Mouse (Mus musculus) heart, embryonic 13.5 days (tissue): ENCODE results near the gene Sesn1. TPM values are rescaled to one million over a fixed set of nuclear protein-coding genes. Genes with fewer than 3 reads are reported as not detected.

Experiments used
- ATAC-seq: fragments of 200-750 bp; cut with Nextera tagmentation; 2 replicates; pipeline ENCODE4 v1.8.0; 2017; ENCODE audit warnings: moderate TSS enrichment; ENCODE audit not compliant: insufficient number of reproducible peaks, low FRiP score, low TSS enrichment; ENCODE audit errors: extremely low read depth
- H3K27ac ChIP-seq: fragments of 300-500 bp; sonication (generic); replicated peaks from 2 replicates; pipeline ENCODE4 v1.5.1; 2015; ENCODE audit warnings: moderate library complexity, mild to moderate bottlenecking, inconsistent platforms
- H3K27me3 ChIP-seq: fragments of 300-500 bp; sonication (generic); replicated peaks from 2 replicates; pipeline ENCODE4 v1.6.1; 2015; ENCODE audit warnings: mild to moderate bottlenecking, inconsistent platforms
- H3K36me3 ChIP-seq: fragments of 300-500 bp; sonication (generic); 2 replicates; pipeline ENCODE4 v1.6.1; 2015; ENCODE audit warnings: mild to moderate bottlenecking, inconsistent platforms
- H3K4me1 ChIP-seq: fragments of 300-500 bp; sonication (generic); 2 replicates; pipeline ENCODE4 v1.6.1; 2015; ENCODE audit warnings: inconsistent platforms
- H3K4me2 ChIP-seq: fragments of 300-500 bp; sonication (generic); 2 replicates; pipeline ENCODE4 v1.6.1; 2015; ENCODE audit warnings: inconsistent platforms, mild to moderate bottlenecking, moderate library complexity
- H3K4me3 ChIP-seq: fragments of 300-500 bp; sonication (generic); 2 replicates; pipeline ENCODE4 v1.5.1; 2015; ENCODE audit warnings: moderate library complexity, mild to moderate bottlenecking, inconsistent platforms
- H3K9ac ChIP-seq: fragments of 300-500 bp; sonication (generic); 2 replicates; pipeline ENCODE4 v1.6.1; 2015; ENCODE audit warnings: inconsistent platforms, mild to moderate bottlenecking, moderate library complexity
- H3K9me3 ChIP-seq: fragments of 300-500 bp; sonication (generic); 2 replicates; pipeline ENCODE4 v1.6.1; 2016; ENCODE audit warnings: inconsistent platforms
- WGBS: fragments of 180-500 bp; shearing (Covaris S2); methylation state at CpG from one replicate; pipeline ENCODE4 v1.1.7; 2015; ENCODE audit warnings: mixed read lengths; 5-methylcytosine and 5-hydroxymethylcytosine counted together
- polyA plus RNA-seq: library from polyadenylated mRNA; unstranded; fragments of >200 nt; fragmentation: Nextera tagmentation; extraction: Ambion mirVana; gene quantifications from 2 replicates; pipeline ENCODE4 v1.2.1, GENCODE M21; 2015

The Sesn1 gene
- 28.1 and 28.5 TPM in 2 replicates for polyA plus RNA-seq

DNA sequence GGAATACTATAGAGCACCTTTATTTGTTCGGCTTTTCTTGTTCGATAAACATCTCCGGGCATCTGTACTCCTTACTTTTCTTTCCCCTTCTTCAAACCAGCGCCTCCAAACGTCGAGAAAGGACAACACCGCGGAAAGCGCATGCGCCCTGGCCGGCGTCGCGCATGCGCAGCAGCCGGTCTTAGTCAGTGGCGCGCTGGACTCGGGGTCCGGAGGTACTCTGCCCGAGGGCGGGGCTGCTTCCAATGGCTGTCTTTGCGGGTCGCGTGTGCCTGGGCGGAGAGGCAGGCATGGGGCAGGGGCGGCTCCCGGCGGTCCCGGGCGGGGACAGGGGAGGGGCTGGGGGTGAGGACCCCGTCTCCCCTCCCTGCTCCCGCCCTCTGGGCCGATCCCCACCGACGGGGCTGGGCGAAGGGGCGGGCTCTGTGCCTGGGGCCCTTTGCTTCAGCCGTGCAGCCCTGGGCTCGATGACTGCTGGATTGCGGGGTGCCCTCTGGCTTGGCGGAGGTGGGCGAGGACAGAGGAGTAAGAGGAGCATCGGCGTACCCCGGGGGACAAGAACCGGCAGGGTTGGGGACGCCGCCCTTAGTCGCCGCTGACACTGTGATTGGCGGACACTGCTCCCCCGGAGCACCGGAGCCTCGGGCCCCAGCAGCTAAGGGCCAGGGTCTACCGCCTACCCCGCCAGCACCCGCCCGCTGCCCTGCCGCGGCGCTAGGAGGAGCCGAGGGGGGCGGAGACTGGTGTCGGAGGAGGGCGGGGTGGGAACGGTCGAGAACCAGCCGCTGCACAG lies at the start of gene Sesn1, which contains the start of gene Cep57l1:
Gene Sesn1, plus strand, starts transcription at position 165 of the 793 bp plus-strand sequence.
Gene Cep57l1, minus strand, starts transcription at position 101 of the 793 bp plus-strand sequence.
- WGBS = under 1% methylated on average over 68 of the region's 69 CpGs
- ATAC-seq = peak; percentile 92

DNA sequence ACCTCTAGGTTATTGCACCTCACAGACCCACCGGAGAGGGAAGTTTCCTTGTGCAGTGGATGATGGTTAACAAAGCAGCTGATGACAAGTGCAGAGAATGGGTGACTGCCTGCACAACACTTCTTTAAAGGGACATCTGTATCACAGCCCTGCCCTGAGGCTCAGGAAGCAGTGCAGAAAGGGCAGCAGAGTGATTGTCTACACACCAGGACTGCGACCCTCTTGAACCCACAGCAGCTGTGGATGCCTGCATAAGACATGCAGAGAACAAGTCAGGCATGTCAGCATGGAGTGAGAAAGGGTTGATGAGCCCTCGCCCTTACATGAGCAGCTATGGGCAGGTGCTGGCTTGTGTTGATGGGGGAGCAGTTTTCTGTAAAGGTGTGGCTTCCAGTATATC lies 48.9 kb upstream of the Sesn1 start:
- H3K4me1 ChIP-seq = peaks cover 20% of the 10 kb centered on the region
- H3K36me3 ChIP-seq = no peaks in the 10 kb centered on the region
- H3K9ac ChIP-seq = no peak overlapping the region
- no peak overlapping the region for H3K27ac ChIP-seq
- H3K4me2 ChIP-seq = no peak overlapping the region
- no peak overlapping the region for H3K4me3 ChIP-seq
- H3K9me3 ChIP-seq = no peaks in the 10 kb centered on the region
- WGBS = 47% methylated on average over 3 of the region's 3 CpGs
- H3K27me3 ChIP-seq = no peaks in the 10 kb centered on the region
- ATAC-seq = no peak

More for the DNA sequence above, at the start of gene Sesn1, which contains the start of gene Cep57l1:
- Histone ChIP-seq H3K27ac (peak within 1 kb of the TSS; percentile 98), H3K4me1 (peaks cover 45% of the 10 kb centered on the region), H3K27me3 (no peaks in the 10 kb centered on the region), H3K4me2 (peak within 1 kb of the TSS; percentile 80), H3K9me3 (no peaks in the 10 kb centered on the region), H3K36me3 (no peaks in the 10 kb centered on the region), H3K9ac (peak within 1 kb of the TSS; percentile 89), H3K4me3 (peak within 1 kb of the TSS; percentile 80)

DNA sequence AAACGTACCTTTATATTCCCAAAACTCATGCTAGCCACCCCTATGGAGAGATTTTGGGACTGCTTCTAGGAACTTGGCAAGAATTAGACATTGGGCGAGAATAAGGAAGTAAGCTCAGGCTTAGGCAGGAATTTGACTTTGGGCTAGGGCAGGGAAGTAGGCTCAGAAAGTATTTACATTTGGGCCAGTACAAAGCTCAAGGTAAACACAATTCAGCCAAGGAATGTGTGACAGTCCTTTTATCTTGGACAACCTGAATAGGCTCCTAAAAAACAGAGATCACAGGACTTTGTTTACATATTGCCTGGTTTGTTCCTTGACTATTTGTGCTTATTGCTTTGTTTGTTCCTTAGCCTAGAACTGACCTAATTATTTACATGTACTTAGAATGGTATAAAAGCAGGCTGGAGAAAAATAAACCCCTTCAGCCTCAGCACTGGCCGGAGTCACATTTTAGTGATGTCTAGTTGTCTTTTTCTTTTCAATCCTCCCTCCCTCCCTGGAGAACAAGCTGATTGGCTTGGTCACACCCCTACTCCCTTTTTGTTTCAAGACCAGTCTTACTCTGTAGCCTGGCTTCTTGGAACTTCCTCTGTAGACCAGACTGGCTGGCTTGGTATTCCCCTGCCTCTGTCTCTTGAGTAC lies 45.9 kb upstream of the Sesn1 start:
- no peaks in the 10 kb centered on the region for H3K36me3 ChIP-seq
- 77% methylated on average over 3 of the region's 3 CpGs for WGBS
- no peak overlapping the region for H3K4me2 ChIP-seq
- no peaks in the 10 kb centered on the region for H3K27me3 ChIP-seq
- H3K9me3 ChIP-seq = no peaks in the 10 kb centered on the region
- no peak overlapping the region for H3K9ac ChIP-seq
- peaks cover 11% of the 10 kb centered on the region; the same call in 1 of the 2 replicates for H3K4me1 ChIP-seq
- no peak for ATAC-seq
- no peak overlapping the region for H3K27ac ChIP-seq
- H3K4me3 ChIP-seq = no peak overlapping the region

DNA sequence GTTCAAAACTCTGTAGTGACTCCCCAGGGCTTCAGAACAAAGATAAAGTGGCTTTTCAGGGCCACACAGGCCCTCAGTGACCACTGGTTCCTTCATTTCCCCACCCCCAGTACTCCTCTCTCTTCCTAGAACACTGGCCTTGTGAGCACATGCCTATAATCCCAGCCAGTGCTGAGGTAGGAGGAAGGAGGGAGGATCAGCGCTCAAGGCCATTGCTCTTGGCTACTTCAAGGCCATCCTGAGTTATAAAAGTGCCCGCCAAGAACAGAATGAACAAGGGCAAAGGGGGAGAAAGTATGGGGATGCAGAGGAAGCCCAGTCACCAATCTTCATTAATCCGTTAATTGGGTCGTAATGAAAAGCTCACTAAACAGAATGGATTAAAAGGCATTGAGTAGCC lies 44.1 kb upstream of the Sesn1 start:
- no peak for ATAC-seq
- H3K27me3 ChIP-seq = no peaks in the 10 kb centered on the region
- no peaks in the 10 kb centered on the region for H3K36me3 ChIP-seq
- no peak overlapping the region for H3K9ac ChIP-seq
- peaks cover 8% of the 10 kb centered on the region; the same call in 1 of the 2 replicates for H3K4me1 ChIP-seq
- no peak overlapping the region for H3K4me2 ChIP-seq
- H3K4me3 ChIP-seq = no peak overlapping the region
- H3K9me3 ChIP-seq = no peaks in the 10 kb centered on the region
- no peak overlapping the region for H3K27ac ChIP-seq
- WGBS = 89% methylated on average over 4 of the region's 4 CpGs

DNA sequence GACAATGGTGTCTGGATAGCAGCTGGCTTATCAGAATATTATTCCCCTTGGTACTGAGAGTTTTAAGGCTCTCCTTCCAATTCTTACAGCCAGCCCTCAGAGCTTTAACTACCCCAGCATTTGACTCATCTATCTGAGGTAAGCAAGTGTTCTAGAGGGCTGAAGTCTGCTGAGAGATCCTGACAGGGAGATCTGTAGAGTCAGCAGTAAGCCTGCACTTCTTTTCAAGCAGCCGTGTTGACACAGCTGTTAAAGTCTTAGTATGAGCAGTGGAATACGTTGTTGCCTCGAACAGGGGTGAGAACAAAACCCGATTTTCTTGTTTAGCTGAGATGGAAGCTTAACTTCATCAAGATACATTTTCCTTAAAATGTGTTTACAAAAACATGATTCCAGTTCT lies 43.5 kb upstream of the Sesn1 start:
- Histone ChIP-seq H3K4me1 (0 out of 2 replicates have a peak, but pooled peaks cover 3% of the 10 kb centered on the region), H3K27me3 (no peaks in the 10 kb centered on the region), H3K27ac (no peak overlapping the region), H3K9me3 (no peaks in the 10 kb centered on the region), H3K9ac (no peak overlapping the region), H3K4me2 (no peak overlapping the region), H3K4me3 (no peak overlapping the region), H3K36me3 (no peaks in the 10 kb centered on the region)
- ATAC-seq = no peak
- WGBS = 48% methylated on average over 4 of the region's 4 CpGs

DNA sequence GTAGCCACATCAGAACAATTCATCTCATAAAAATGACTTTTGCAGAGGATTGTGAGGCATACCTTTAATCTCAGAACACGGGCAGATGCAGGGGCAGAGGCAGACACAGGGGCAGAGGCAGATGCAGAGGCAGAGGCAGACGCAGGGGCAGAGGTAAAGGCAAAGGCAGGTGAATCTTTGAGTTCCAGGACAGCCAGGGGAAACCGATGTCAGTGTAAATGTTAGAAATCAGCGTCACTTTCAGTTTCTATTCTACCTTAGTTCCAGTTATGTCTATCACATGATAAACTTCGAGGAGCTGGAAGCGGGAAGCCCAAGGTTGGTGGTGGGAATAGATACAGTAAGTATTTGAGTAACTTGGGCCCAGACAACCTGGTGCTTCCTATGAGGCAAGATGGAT lies 42.5 kb upstream of the Sesn1 start:
- Histone ChIP-seq H3K4me3 (no peak overlapping the region), H3K4me1 (0 out of 2 replicates have a peak, but pooled peaks cover 3% of the 10 kb centered on the region), H3K4me2 (no peak overlapping the region), H3K27ac (no peak overlapping the region), H3K36me3 (no peaks in the 10 kb centered on the region), H3K9ac (no peak overlapping the region), H3K27me3 (no peaks in the 10 kb centered on the region), H3K9me3 (no peaks in the 10 kb centered on the region)
- no peak for ATAC-seq
- 86% methylated on average over 6 of the region's 6 CpGs for WGBS

DNA sequence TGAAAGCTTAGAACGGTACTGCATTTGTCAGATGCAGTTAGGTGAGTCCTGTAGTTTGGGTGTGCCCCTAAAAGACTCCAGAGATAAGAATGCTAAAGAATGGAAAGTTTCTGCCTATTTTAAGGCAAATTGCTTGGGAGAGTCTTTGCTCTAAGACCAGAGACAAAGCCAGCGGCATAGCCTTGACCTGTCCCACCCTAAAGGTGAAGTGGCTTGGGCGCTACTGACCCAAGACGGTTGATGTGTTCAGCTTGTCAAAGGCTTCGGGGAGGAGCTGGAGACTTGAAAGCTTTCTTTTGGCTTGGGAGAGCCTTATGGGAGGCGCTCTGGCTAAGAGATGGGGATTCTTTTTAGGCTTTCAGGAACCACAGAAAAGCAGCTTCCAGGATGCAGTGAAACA lies 17.4 kb upstream of the Sesn1 start:
- 92% methylated on average over 6 of the region's 6 CpGs for WGBS
- no peak overlapping the region for H3K4me2 ChIP-seq
- H3K4me3 ChIP-seq = no peak overlapping the region
- peaks cover 16% of the 10 kb centered on the region for H3K36me3 ChIP-seq
- no peaks in the 10 kb centered on the region for H3K4me1 ChIP-seq
- H3K9ac ChIP-seq = no peak overlapping the region
- H3K27ac ChIP-seq = no peak overlapping the region
- ATAC-seq = no peak
- peaks cover 17% of the 10 kb centered on the region for H3K9me3 ChIP-seq
- H3K27me3 ChIP-seq = no peaks in the 10 kb centered on the region

DNA sequence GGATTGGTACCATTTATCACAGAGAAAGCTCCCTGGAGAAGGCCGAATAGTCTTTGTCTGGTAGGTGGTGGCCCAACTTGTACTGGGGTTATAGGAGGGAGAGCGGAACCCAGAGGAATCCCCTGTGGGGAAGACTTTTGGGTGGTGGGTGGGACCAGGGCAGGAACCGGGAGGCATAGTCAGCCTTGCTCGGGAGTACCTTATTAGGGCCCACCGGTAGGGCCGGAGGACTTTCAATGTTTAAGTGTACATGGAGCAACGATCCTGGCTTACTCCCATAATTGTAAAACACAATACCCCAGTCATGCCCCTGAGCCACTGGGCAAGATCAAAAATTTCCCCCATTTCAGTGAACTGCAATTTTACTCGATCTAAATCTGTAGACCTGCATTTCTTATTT lies 12.5 kb upstream of the Sesn1 start:
- 94% methylated on average over 8 of the region's 8 CpGs for WGBS
- H3K9me3 ChIP-seq = peaks cover 13% of the 10 kb centered on the region; the same call in 1 of the 2 replicates
- no peaks in the 10 kb centered on the region for H3K4me1 ChIP-seq
- H3K9ac ChIP-seq = no peak overlapping the region
- no peaks in the 10 kb centered on the region for H3K27me3 ChIP-seq
- no peak overlapping the region for H3K4me3 ChIP-seq
- ATAC-seq = no peak
- H3K27ac ChIP-seq = no peak overlapping the region
- peaks cover 60% of the 10 kb centered on the region for H3K36me3 ChIP-seq
- no peak overlapping the region for H3K4me2 ChIP-seq

DNA sequence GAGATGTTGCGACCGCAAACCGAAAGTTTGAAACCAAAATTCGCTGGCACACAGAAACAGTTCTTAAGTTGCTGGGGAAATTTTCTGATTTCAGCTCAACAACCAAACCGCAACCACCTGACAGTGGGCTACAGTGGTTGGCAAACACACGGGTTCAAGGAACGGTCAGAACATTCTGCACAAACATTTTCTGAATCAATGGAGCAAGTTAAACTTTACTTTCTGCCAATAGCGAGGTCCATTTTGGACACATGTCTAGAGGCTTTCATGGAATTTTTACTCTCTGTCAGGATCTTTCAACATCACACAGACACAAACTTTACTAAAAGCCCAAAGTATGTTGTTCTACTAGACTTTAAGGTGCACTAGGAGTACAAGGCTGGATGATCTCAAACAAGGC lies 6.3 kb upstream of the Sesn1 start:
- Histone ChIP-seq H3K4me3 (no peak overlapping the region), H3K4me1 (peaks cover 4% of the 10 kb centered on the region; the same call in 1 of the 2 replicates), H3K4me2 (no peak overlapping the region), H3K9me3 (0 out of 2 replicates have a peak, but pooled peaks cover 5% of the 10 kb centered on the region), H3K36me3 (peaks cover 48% of the 10 kb centered on the region), H3K27me3 (no peaks in the 10 kb centered on the region), H3K27ac (no peak overlapping the region), H3K9ac (no peak overlapping the region)
- WGBS = 96% methylated on average over 8 of the region's 8 CpGs
- no peak for ATAC-seq

DNA sequence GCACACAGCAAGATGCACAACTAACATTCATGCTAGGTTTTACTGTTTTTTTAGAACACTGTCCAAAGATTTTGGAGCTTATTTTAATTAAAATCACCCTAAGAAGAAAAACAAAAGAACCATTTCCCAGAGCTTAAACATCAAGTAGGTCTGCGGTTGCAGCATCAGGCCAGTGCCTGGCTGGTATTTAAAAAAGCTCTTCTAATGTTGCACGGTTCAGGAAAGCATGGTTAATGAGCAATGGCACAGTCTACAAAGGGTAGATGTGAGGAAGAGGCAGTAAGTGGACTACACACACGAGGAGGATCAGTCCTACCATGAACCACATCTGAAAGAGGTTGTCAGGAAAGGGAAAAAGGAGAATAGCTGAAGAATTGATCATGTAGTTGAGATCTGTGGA lies 5.0 kb upstream of the Sesn1 start:
- 88% methylated on average over 3 of the region's 3 CpGs for WGBS
- Histone ChIP-seq H3K9ac (no peak overlapping the region), H3K36me3 (peaks cover 36% of the 10 kb centered on the region), H3K4me3 (no peak overlapping the region), H3K9me3 (0 out of 2 replicates have a peak, but pooled peaks cover 5% of the 10 kb centered on the region), H3K4me2 (no peak overlapping the region), H3K4me1 (peaks cover 9% of the 10 kb centered on the region; the same call in 1 of the 2 replicates), H3K27ac (no peak overlapping the region), H3K27me3 (no peaks in the 10 kb centered on the region)
- no peak for ATAC-seq

DNA sequence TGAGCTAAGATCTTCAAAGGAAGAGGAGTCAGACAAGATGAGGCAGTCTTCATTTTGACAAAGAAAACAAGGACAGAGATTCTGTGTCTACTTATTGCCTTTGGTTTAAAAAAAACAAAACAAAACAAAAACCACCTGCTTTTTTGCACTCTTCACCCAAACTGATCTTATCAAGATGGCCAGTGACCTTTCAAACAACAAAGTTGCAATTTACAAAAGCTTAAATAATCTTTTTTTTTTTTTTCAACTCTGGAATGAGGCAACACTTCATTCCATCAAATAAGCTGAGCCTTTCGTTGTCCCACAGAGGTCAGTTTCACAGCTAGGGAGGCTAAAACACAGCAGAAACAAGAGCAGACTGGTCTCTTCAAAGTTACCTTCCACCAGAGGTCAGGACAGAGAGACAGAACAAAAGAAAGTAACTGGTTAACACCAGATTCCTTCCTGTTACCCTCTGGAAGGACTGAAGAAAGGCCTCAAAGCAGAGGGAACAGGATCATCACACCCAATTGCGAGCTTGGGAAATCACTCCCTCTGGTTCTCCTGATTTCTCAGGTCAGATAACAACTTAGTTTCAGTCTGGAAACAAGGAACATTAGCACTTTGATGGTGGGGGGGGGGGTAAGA lies 3.9 kb upstream of the Sesn1 start:
- peaks cover 9% of the 10 kb centered on the region; the same call in 1 of the 2 replicates for H3K4me1 ChIP-seq
- H3K27ac ChIP-seq = no peak overlapping the region
- H3K9ac ChIP-seq = no peak overlapping the region
- ATAC-seq = no peak
- 0 out of 2 replicates have a peak, but pooled peaks cover 5% of the 10 kb centered on the region for H3K9me3 ChIP-seq
- H3K27me3 ChIP-seq = no peaks in the 10 kb centered on the region
- H3K4me2 ChIP-seq = no peak overlapping the region
- no peak overlapping the region for H3K4me3 ChIP-seq
- 80% methylated on average over 2 of the region's 2 CpGs for WGBS
- H3K36me3 ChIP-seq = peaks cover 25% of the 10 kb centered on the region
